Mouse (Mus musculus) frontal cortex, postnatal 36 days (tissue): Measurements from ENCODE around the gene Tmem86a.

Experiments used
- DNase-seq, 2 experiments: peaks; one replicate each; pipeline ENCODE4 v3.0.0; 2022; ENCODE audit warnings: low spot score in 2 of 2

Tmem86a gene

DNA sequence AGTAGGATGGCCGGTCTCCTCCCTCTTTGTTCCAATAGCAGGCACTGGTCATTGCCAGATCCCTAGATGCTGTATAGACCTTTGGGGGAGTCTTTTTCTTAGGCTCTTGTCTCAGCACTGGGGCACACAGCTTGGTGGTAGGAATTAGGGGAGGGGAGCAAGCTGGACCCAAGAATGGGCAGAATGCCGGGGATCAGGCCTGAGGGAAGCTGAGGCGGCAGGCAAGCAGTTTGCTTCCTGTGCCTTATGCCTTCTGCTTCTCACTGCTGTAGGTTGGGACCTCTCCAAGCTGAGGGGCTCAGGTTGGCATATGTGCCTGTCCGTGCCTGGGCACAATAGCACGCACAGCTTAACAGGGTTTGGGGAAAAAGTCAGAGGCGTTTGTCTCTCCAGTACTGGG is 25.8 kb downstream of the Tmem86a start:
- no peak for DNase-seq

DNA sequence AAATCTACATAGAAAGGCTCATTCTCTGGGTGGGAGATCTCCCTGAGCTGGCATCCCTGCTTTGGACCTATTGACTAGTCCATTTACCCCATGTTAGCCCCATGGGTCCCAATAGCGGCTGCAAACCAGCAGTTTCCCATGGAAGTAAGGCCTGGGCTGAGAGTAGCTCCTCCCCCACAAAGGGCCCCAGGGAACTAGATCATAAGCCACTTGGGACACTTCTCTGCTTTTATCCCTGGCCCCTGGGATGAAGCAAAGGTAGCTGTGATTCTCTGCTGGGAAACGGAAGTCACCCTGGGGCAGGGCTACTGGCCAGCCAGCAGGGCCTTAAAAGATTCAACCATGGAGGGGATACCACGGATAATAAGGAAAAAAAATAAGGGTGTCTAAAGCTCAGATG is 26.3 kb downstream of the Tmem86a start:
- no peak for DNase-seq

DNA sequence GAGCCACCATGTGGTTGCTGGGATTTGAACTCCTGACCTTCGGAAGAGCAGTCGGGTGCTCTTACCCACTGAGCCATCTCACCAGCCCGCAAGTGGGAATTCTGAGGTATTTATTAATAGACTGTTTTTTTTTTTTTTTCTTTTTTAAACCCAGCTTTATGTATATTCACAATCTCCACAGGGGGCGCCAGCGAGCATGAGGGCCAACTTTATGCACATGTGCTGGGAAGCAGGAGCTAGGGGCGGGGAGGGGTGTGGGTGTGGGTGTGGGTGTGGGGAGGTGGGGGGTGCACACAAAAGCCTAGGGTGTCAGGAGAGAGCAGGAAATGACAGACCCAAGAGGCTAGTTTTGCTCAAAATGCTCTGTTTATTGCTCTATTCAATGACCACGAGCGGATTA is 27.1 kb downstream of the Tmem86a start:
- DNase-seq, result no peak

DNA sequence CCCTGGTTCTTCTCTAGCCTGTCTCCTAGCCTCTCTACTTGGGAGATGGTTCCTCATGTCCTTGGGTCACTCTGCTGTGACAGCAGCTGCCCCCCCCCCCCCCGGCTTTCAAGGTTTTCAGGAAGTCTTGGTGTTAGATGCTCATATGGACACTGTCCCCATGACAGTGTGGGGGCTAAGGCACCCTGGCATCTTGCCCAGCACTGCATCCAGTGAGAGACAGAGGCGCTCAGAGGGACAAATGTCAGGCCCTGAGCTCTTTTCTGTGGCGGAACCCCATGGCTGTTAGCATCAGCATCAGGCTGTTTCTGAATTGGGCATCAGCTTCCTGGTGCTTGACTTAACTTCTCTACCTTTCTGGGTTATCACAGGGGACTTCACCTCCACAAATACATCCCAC is 30.5 kb downstream of the Tmem86a start:
- DNase-seq, result no peak

DNA sequence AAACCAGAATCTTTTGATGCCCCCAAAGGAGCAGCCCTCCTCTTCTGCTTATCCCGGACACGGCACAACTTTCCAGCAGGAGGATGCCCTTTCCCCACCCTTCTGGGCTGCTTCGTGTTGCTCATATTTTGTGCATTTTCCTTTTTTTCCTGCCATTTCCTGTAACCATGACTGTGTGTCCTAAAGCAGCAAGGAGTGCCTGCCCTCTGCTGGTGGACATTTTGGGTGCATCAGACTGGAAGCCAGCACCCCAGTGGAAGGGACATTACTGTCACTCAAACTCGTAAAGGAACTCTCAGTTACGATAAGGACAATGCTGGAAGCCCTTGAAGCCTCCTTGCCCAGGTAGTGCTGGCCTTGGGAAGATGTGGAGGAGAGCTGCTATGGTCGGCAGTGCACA is 30.9 kb downstream of the Tmem86a start:
- DNase-seq, result peak; percentile 61 to 83

DNA sequence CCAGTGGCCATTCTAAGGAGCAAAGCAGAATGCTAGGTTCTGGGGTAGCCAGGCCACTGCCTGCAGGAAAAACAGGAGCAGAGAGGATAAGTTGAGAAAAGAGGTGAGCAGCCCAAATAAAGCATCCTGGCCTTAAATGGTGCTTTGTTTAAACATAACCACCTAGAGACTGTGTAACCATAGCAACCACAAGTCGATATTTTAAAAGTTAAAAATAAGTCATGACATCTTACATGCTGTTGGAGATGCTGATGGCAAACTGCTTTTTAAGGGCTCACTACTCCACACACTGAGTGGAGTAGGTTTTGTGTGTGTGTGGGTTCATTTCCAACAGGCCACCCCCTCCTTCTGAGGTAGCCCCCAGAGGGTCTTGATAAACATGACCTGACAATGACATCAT is 34.7 kb downstream of the Tmem86a start:
- DNase-seq, result no peak

DNA sequence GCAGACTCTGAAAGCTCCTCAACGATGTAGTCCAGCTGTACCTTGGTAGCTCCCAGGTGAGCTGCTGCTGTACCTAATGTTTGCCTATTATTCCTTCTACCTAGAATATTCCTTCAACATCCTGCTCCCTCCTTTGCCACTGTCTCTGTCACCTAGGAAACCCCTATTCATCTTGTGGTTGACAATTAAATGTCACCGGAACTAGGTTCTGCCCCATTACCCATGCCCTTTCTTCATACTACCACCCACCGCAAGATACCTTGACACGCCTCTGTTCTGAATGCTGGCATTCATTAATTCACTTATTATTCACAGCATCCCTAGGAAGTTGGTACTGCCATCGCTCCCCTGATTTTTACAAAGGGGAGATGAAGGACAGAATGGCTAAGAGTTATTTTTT is 43.5 kb downstream of the Tmem86a start:
- no peak for DNase-seq

DNA sequence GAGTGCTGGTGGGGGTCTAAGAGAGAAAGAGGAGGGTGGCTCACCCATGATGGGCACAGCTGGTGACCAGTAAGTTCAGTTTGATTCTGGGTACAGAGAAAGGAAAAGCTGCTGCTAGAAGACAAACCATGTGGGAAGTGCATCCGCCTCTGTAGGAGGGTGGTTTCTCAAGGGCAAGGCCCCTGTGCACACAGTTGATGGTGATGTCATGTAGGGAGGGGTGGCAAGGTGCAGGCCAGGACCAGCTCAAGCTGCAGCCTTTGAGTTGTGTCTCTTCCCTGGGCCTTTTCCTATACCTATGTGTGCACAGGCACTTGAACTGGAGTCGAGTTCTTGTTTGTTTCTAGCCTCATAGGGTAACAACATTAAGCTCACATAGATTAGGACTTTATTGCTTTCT is 44.6 kb downstream of the Tmem86a start:
- DNase-seq, result no peak

DNA sequence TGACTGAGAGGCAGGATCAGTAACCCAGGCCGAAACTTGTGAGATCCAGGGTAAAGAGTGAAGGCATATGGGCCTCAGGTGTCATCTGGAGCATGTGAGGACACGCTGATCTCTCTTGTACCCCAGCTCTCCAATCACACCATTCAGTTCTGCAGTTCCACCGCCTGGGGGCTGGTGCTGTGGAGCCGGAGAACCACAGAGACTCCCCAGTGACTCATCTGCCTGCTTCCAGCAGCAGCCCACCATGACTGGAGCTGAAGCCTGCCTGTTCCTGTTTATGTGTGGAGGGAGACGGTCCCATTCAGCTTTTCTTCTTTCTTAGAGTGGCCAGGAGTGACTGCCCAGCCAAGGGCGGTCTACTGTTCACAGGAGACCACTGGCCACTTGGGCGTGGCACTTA is 47.6 kb downstream of the Tmem86a start:
- peak in 1 of 2 experiments; percentile 52 for DNase-seq

DNA sequence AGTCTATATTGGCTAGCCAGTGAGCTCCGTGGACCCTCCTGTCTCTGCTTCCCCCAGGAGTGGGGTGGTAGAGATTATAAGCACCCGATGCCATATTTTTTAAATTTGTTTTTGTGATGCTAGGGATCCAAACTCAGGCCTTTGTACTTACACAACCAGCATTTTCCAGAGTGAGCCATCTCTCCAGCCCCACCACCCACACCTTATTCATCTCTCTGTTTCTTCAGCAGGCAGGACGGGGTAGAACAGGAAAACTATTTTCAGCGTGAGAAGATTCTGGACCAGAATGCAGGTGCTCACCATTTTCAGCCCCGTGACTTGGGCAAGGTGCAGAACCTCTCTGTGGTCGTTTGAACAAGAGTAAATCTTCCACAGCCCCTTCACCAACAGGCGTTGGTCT is 48.9 kb downstream of the Tmem86a start:
- no peak for DNase-seq

DNA sequence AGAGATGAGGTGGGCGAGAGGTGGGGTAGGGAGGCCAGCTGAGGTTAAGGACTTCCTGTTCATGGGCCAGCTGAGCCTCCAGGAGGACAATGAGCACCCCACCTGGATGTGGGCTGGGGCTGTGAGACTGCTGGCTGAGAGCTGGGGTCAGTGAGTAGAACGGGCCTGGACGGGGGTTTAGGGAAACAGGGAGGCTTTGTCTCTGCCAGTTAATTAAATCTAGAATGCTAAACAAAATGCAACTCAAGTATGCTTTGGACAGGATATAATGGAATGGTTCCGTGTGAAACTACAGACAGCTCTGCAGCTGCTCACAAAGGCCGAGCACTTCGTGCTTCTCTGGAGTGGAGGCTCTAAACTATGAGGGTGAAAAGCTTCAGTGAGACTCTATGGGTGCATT is 50.2 kb downstream of the Tmem86a start:
- DNase-seq, result no peak

DNA sequence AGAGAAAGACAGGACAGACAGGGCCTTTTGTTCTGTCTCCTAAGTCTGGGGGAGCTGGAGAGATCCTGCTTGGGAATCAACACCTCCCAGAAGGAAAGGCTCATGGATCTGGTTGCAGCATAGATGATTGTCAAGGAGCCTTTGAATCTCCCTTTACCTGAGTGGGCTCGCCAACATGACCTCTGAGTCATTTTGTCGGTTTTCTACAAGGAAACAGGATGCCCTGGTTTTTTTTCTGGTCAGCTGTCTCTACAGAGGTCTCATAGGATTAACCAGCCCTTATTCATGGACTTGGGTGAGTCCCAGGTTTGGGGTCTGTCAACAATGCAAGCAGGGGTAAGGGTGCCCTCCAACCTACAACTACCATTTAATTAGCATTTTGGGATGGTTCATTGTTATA is 52.6 kb downstream of the Tmem86a start:
- no peak for DNase-seq

DNA sequence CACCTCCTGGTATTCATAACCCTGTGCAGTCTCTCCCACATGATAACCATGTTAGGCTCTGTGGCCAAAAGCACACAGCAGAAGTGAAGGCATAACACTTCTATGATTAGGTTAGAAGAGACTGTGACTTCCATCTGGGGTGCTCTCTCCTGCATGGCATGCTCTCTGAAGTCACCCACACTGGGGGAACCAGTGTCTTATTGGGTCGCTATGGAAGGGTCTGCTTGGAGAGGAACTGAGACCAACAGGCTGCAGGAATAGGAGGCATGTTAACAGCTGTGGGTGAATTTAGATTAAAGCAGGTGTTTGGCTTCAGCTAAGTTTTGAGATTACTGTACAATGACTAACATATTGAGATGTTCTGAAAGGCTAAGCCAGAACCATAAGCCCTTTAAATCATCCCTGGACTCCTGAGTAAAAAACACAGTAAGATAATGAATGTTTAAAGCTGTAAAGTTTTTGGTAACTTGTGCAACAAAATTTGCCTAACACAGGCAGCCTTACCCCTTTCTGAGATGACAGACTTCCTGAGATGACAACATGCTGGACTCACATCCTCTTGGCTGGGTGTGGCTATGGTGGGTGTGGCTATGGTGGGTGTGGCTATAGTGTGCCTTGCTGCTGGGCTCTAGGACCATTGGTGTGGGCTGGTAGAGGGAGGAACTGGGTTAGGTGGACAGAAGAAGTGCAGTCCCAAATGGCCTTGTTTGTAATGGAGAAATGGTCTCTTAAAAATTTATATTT is 53.4 kb downstream of the Tmem86a start:
- no peak for DNase-seq
